Comparison of ENCODE assay signal across 9 mouse cellular contexts in genomic region chr15:89354455-89354854, GRCm38 (mm10). TPM values are rescaled to one million over a fixed set of nuclear protein-coding genes. Genes with fewer than 3 reads are reported as not detected.
DNase-seq lines count a peak whose midpoint lies in the region; ATAC-seq and TF ChIP-seq lines count a peak whose summit lies in the region.
"Had no signal": no experiment of that assay in that cellular context is flagged by ENCODE, and none has a peak within 500 bp of the region (broad histone marks: within the 10 kb centered on the region; RNA-seq: fewer than 3 reads in every experiment).

No protein-coding gene starts in this region.

- TF ChIP-seq POLR2A in myocyte (IDR thresholded peaks at IDR 0.05; ENCODE audit: insufficient read length, low read depth) = no peak

- H3K36me3 ChIP-seq in kidney, postnatal 0 days (ENCODE audit: insufficient read depth, low read length) = peaks cover 31% of the 10 kb centered on the region
- peaks cover 69% of the 10 kb centered on the region for H3K36me3 ChIP-seq in embryonic facial prominence, embryonic 10.5 days (replicated peaks)
- peaks cover 24% of the 10 kb centered on the region for H3K36me3 ChIP-seq in hindbrain, embryonic 15.5 days
- peaks cover 12% of the 10 kb centered on the region for H3K36me3 ChIP-seq in myocyte (ENCODE audit: control insufficient read depth, insufficient read depth)

- peak overlapping the region; percentile 74 for H3K4me2 ChIP-seq in kidney, postnatal 0 days (ENCODE audit: low read length)
- H3K4me2 ChIP-seq in hindbrain, embryonic 15.5 days = peak overlapping the region; percentile 91
- H3K4me2 ChIP-seq in myocyte (ENCODE audit: low read depth) = peak overlapping the region; percentile 75

- H3K27ac ChIP-seq in kidney, postnatal 0 days = no peak overlapping the region
- H3K27ac ChIP-seq in embryonic facial prominence, embryonic 10.5 days (replicated peaks) = peak overlapping the region; percentile 96
- H3K27ac ChIP-seq in hindbrain, embryonic 15.5 days (replicated peaks) = no peak overlapping the region

- no peak for DNase-seq in kidney, postnatal 0 days (ENCODE audit: low spot score)
- DNase-seq in kidney, adult 11 months = no peak
- DNase-seq in embryonic facial prominence, embryonic 10.5 days (ENCODE audit: low spot score) = no peak
- no peak for DNase-seq in left cerebral cortex, postnatal 36 days (ENCODE audit: low spot score in 2 of 2)
- DNase-seq in layer of hippocampus, adult 11-12 months (ENCODE audit: low spot score) = no peak

- H3K9me3 ChIP-seq in kidney, postnatal 0 days (replicated peaks; ENCODE audit: low read length) = no peaks in the 10 kb centered on the region
- H3K9me3 ChIP-seq in embryonic facial prominence, embryonic 10.5 days = no peaks in the 10 kb centered on the region
- H3K9me3 ChIP-seq in hindbrain, embryonic 15.5 days = no peaks in the 10 kb centered on the region

- H3K9ac ChIP-seq in kidney, postnatal 0 days (ENCODE audit: low read depth, low read length) = peak overlapping the region; percentile 81
- H3K9ac ChIP-seq in hindbrain, embryonic 15.5 days = peak overlapping the region; percentile 76

- no peak for TF ChIP-seq CTCF in kidney, postnatal 0 days (IDR thresholded peaks at IDR 0.05; ENCODE audit: low read depth)

- peak overlapping the region; percentile 67 for H3ac ChIP-seq in myocyte (ENCODE audit: control insufficient read depth, insufficient read length)

- no peaks in the 10 kb centered on the region for H3K27me3 ChIP-seq in kidney, postnatal 0 days (ENCODE audit: insufficient read depth, low read length)
- no peaks in the 10 kb centered on the region for H3K27me3 ChIP-seq in embryonic facial prominence, embryonic 10.5 days (replicated peaks; ENCODE audit: low read depth, poor library complexity, severe bottlenecking)
- no peaks in the 10 kb centered on the region for H3K27me3 ChIP-seq in hindbrain, embryonic 15.5 days
- no peaks in the 10 kb centered on the region for H3K27me3 ChIP-seq in myocyte (ENCODE audit: control insufficient read depth, insufficient read depth, insufficient read length)

- peak overlapping the region; percentile 75 for H3K4me3 ChIP-seq in kidney, postnatal 0 days (replicated peaks; ENCODE audit: low read depth, low read length)
- peak overlapping the region; percentile 88 for H3K4me3 ChIP-seq in embryonic facial prominence, embryonic 10.5 days
- H3K4me3 ChIP-seq in hindbrain, embryonic 15.5 days = peak overlapping the region; percentile 72
- peak overlapping the region; percentile 97 for H3K4me3 ChIP-seq in myocyte

- 62% methylated on average over 7 of the region's 7 CpGs for WGBS in kidney, postnatal 0 days
- 83% methylated on average over 7 of the region's 7 CpGs for WGBS in embryonic facial prominence, embryonic 10.5 days
- 78% methylated on average over 7 of the region's 7 CpGs for WGBS in hindbrain, embryonic 15.5 days

- no peaks in the 10 kb centered on the region; the same call in 1 of the 2 replicates for H3K4me1 ChIP-seq in kidney, postnatal 0 days (replicated peaks; ENCODE audit: insufficient read depth, low read length)
- peaks cover 37% of the 10 kb centered on the region for H3K4me1 ChIP-seq in embryonic facial prominence, embryonic 10.5 days
- peaks cover 34% of the 10 kb centered on the region for H3K4me1 ChIP-seq in hindbrain, embryonic 15.5 days (replicated peaks)

- intact Hi-C loops in left cerebral cortex, postnatal 36 days (cut with DNase I) = loop anchor here (2.0 kb wide), 1 partner anchor 38 kb away; no protein-coding TSS in a partner anchor

- 0 out of 2 replicates have a peak, but pooled peaks have one; percentile 0 for ATAC-seq in kidney, postnatal 0 days (replicated peaks; ENCODE audit: low FRiP score, low read depth)
- no peak for ATAC-seq in hindbrain, embryonic 15.5 days (ENCODE audit: low FRiP score, low read depth)
- no peak for ATAC-seq in megakaryocyte progenitor cell, adult 5-6 weeks (replicated peaks; ENCODE audit: poor library complexity)

- H3K79me2 ChIP-seq in myocyte (ENCODE audit: control insufficient read depth, insufficient read depth) = peaks cover 51% of the 10 kb centered on the region

TF ChIP-seq in myocyte, 11 proteins besides CTCF, POLR2A, EP300 and RAD21:
- TF ChIP-seq USF1 (IDR thresholded peaks at IDR 0.05; ENCODE audit: low read depth) = no peak
- TF ChIP-seq REST (IDR thresholded peaks at IDR 0.05; ENCODE audit: insufficient read depth, insufficient read length) = no peak
- no peak for TF ChIP-seq MAX (IDR thresholded peaks at IDR 0.05; ENCODE audit: low read depth)
- no peak for TF ChIP-seq MYOD1 (IDR thresholded peaks at IDR 0.05; ENCODE audit: control insufficient read depth in 1 of 3, insufficient read length in 2 of 3, low read depth in 2 of 3)
- no peak for TF ChIP-seq MYOG (IDR thresholded peaks at IDR 0.05; ENCODE audit: control insufficient read depth in 1 of 3, insufficient read depth in 1 of 3, insufficient read length in 2 of 3, low read depth in 2 of 3)
- no peak for TF ChIP-seq CEBPB (IDR thresholded peaks at IDR 0.05; ENCODE audit: insufficient read depth, poor library complexity, severe bottlenecking)
- TF ChIP-seq TCF3 (IDR thresholded peaks at IDR 0.05; ENCODE audit: insufficient read length, low read depth) = no peak
- no peak for TF ChIP-seq TCF12 (IDR thresholded peaks at IDR 0.05; ENCODE audit: insufficient read depth, poor library complexity, severe bottlenecking)
- TF ChIP-seq E2F4 (IDR thresholded peaks at IDR 0.05; ENCODE audit: insufficient read depth) = no peak
- no peak for TF ChIP-seq SRF (IDR thresholded peaks at IDR 0.05; ENCODE audit: control insufficient read depth, insufficient read length, low read depth)
- TF ChIP-seq POLR2AphosphoS2 (IDR thresholded peaks at IDR 0.05; ENCODE audit: insufficient read length, low read depth) = no peak

RNA-seq across cellular contexts. Expression of gene Lmf2, which starts 1.0 kb away (rescaled TPM):
- polyA plus RNA-seq in kidney, postnatal 0 days (2015; fragmentation: Nextera tagmentation; extraction: Ambion mirVana) = 46.1 and 48.1 TPM in 2 replicates
- 49.1 and 52.2 TPM in 2 replicates for polyA plus RNA-seq in embryonic facial prominence, embryonic 10.5 days (2016; fragmentation: Nextera tagmentation; extraction: Ambion mirVana)
- polyA plus RNA-seq in hindbrain, embryonic 15.5 days (2015; fragmentation: Nextera tagmentation; extraction: Ambion mirVana) = 33.2 and 38.6 TPM in 2 replicates
- polyA plus RNA-seq in myocyte (2012; fragmentation: generic; extraction: Trizol) = 96.5 TPM
- total RNA-seq in left cerebral cortex, postnatal 36 days (2021) = 10 to 100 TPM; 16.9 to 18.5 TPM
- 14.0 and 16.6 TPM in 2 replicates for total RNA-seq in megakaryocyte progenitor cell, adult 5-6 weeks (2015)
- 7.4 and 11.7 TPM in 2 replicates for total RNA-seq in megakaryocyte progenitor cell, adult 5-6 weeks (2017)

RNA-seq across cellular contexts. Expression of gene Ncaph2, which starts 1.1 kb away (rescaled TPM):
- polyA plus RNA-seq in kidney, postnatal 0 days (2015; fragmentation: Nextera tagmentation; extraction: Ambion mirVana) = 100 and 108 TPM in 2 replicates
- polyA plus RNA-seq in embryonic facial prominence, embryonic 10.5 days (2016; fragmentation: Nextera tagmentation; extraction: Ambion mirVana) = 180 and 188 TPM in 2 replicates
- polyA plus RNA-seq in hindbrain, embryonic 15.5 days (2015; fragmentation: Nextera tagmentation; extraction: Ambion mirVana) = 113 and 120 TPM in 2 replicates
- polyA plus RNA-seq in myocyte (2012; fragmentation: generic; extraction: Trizol) = 182 TPM
- total RNA-seq in left cerebral cortex, postnatal 36 days (2021) = 100 to 1,000 TPM in 1 of 2 experiments, 10 to 100 TPM in 1; 89.8 to 109 TPM
- 82.4 and 115 TPM in 2 replicates for total RNA-seq in megakaryocyte progenitor cell, adult 5-6 weeks (2015)
- total RNA-seq in megakaryocyte progenitor cell, adult 5-6 weeks (2017) = 96.7 and 97.9 TPM in 2 replicates

RNA-seq across cellular contexts. Expression of gene Sco2, which starts 19.2 kb away (rescaled TPM):
- 11.7 and 12.6 TPM in 2 replicates for polyA plus RNA-seq in kidney, postnatal 0 days (2015; fragmentation: Nextera tagmentation; extraction: Ambion mirVana)
- polyA plus RNA-seq in embryonic facial prominence, embryonic 10.5 days (2016; fragmentation: Nextera tagmentation; extraction: Ambion mirVana) = 5.3 and 8.5 TPM in 2 replicates
- polyA plus RNA-seq in hindbrain, embryonic 15.5 days (2015; fragmentation: Nextera tagmentation; extraction: Ambion mirVana) = 17.1 and 17.8 TPM in 2 replicates
- polyA plus RNA-seq in myocyte (2012; fragmentation: generic; extraction: Trizol) = 28.0 TPM
- 10 to 100 TPM; 24.0 to 32.2 TPM for total RNA-seq in left cerebral cortex, postnatal 36 days (2021)
- 15.9 and 20.6 TPM in 2 replicates for total RNA-seq in megakaryocyte progenitor cell, adult 5-6 weeks (2015)
- total RNA-seq in megakaryocyte progenitor cell, adult 5-6 weeks (2017) = 14.4 and 14.7 TPM in 2 replicates

RNA-seq across cellular contexts. Expression of gene Miox, which starts 20.3 kb away (rescaled TPM):
- 119 and 185 TPM in 2 replicates for polyA plus RNA-seq in kidney, postnatal 0 days (2015; fragmentation: Nextera tagmentation; extraction: Ambion mirVana)
- not detected in 2 replicates for polyA plus RNA-seq in embryonic facial prominence, embryonic 10.5 days (2016; fragmentation: Nextera tagmentation; extraction: Ambion mirVana)
- polyA plus RNA-seq in hindbrain, embryonic 15.5 days (2015; fragmentation: Nextera tagmentation; extraction: Ambion mirVana) = not detected in 2 replicates
- 0.04 TPM for polyA plus RNA-seq in myocyte (2012; fragmentation: generic; extraction: Trizol)
- not detected for total RNA-seq in left cerebral cortex, postnatal 36 days (2021)
- not detected in 2 replicates for total RNA-seq in megakaryocyte progenitor cell, adult 5-6 weeks (2015)
- total RNA-seq in megakaryocyte progenitor cell, adult 5-6 weeks (2017) = not detected in 2 replicates
- total RNA-seq: megakaryocyte-erythroid progenitor cell, adult 5-6 weeks had no signal

RNA-seq across cellular contexts. Expression of gene Tymp, which starts 22.4 kb away (rescaled TPM):
- 1.7 and 2.1 TPM in 2 replicates for polyA plus RNA-seq in kidney, postnatal 0 days (2015; fragmentation: Nextera tagmentation; extraction: Ambion mirVana)
- polyA plus RNA-seq in embryonic facial prominence, embryonic 10.5 days (2016; fragmentation: Nextera tagmentation; extraction: Ambion mirVana) = 0.98 and 1.5 TPM in 2 replicates
- polyA plus RNA-seq in hindbrain, embryonic 15.5 days (2015; fragmentation: Nextera tagmentation; extraction: Ambion mirVana) = 1.8 and 2.6 TPM in 2 replicates
- 4.1 TPM for polyA plus RNA-seq in myocyte (2012; fragmentation: generic; extraction: Trizol)
- 1 to 10 TPM; 1.2 to 1.5 TPM for total RNA-seq in left cerebral cortex, postnatal 36 days (2021)
- 0.10 and 0.17 TPM in 2 replicates for total RNA-seq in megakaryocyte progenitor cell, adult 5-6 weeks (2015)
- total RNA-seq in megakaryocyte progenitor cell, adult 5-6 weeks (2017) = 0.42 and 0.71 TPM in 2 replicates
- total RNA-seq: megakaryocyte-erythroid progenitor cell, adult 5-6 weeks had no signal
